9 mouse cellular contexts compared by ENCODE assay signal in genomic region chr1:58018856-58019255, GRCm38 (mm10). TPM values are rescaled to one million over a fixed set of nuclear protein-coding genes. Genes with fewer than 3 reads are reported as not detected.
DNase-seq lines count a peak whose midpoint lies in the region; ATAC-seq and TF ChIP-seq lines count a peak whose summit lies in the region.
"Had no signal": no experiment of that assay in that cellular context is flagged by ENCODE, and none has a peak within 500 bp of the region (broad histone marks: within the 10 kb centered on the region; RNA-seq: fewer than 3 reads in every experiment).

Kctd18 (minus strand) TSS chr1:58018956.

- no peak within 1 kb of the TSS for H3K4me2 ChIP-seq in forebrain, embryonic 13.5 days
- H3K4me2 ChIP-seq in limb, embryonic 12.5 days, result no peak within 1 kb of the TSS
- H3K4me2 ChIP-seq: heart, embryonic 13.5 days had no signal

- no peaks in the 10 kb centered on the region for H3K27me3 ChIP-seq in heart, embryonic 10.5 days (ENCODE audit: insufficient read depth, poor library complexity, severe bottlenecking)
- H3K27me3 ChIP-seq in ES-Bruce4 (ENCODE audit: control insufficient read depth, insufficient read depth, low read length, poor library complexity, severe bottlenecking), result no peaks in the 10 kb centered on the region
- no peaks in the 10 kb centered on the region for H3K27me3 ChIP-seq in forebrain, embryonic 13.5 days
- H3K27me3 ChIP-seq in limb, embryonic 12.5 days, result no peaks in the 10 kb centered on the region
- H3K27me3 ChIP-seq: heart, embryonic 13.5 days had no signal

- H3K4me1 ChIP-seq in heart, embryonic 10.5 days, result no peaks in the 10 kb centered on the region
- H3K4me1 ChIP-seq in ES-Bruce4 (ENCODE audit: control insufficient read depth, insufficient read depth, low read length), result no peaks in the 10 kb centered on the region
- H3K4me1 ChIP-seq in forebrain, embryonic 13.5 days, result no peaks in the 10 kb centered on the region
- no peaks in the 10 kb centered on the region for H3K4me1 ChIP-seq in limb, embryonic 12.5 days (replicated peaks)
- H3K4me1 ChIP-seq: heart, embryonic 13.5 days had no signal

- intact Hi-C loops in heart, postnatal 25 days (cut with DNase I), result no loop called here

- peaks cover 84% of the 10 kb centered on the region for H3K36me3 ChIP-seq in heart, embryonic 10.5 days
- peaks cover 75% of the 10 kb centered on the region for H3K36me3 ChIP-seq in ES-Bruce4 (ENCODE audit: control insufficient read depth, insufficient read depth, low read length, poor library complexity, severe bottlenecking)
- peaks cover 61% of the 10 kb centered on the region for H3K36me3 ChIP-seq in forebrain, embryonic 13.5 days (ENCODE audit: poor library complexity, severe bottlenecking)
- peaks cover 73% of the 10 kb centered on the region for H3K36me3 ChIP-seq in limb, embryonic 12.5 days

- TF ChIP-seq POLR2A in ES-Bruce4 (IDR thresholded peaks at IDR 0.05; ENCODE audit: insufficient read depth, low read length), result no peak

- no peak within 1 kb of the TSS for H3K4me3 ChIP-seq in heart, embryonic 10.5 days
- H3K4me3 ChIP-seq in ES-Bruce4 (ENCODE audit: low read depth, low read length), result no peak within 1 kb of the TSS
- H3K4me3 ChIP-seq in forebrain, embryonic 13.5 days, result no peak within 1 kb of the TSS
- no peak within 1 kb of the TSS for H3K4me3 ChIP-seq in limb, embryonic 12.5 days (replicated peaks)
- H3K4me3 ChIP-seq: heart, embryonic 13.5 days had no signal

- H3K27ac ChIP-seq in heart, embryonic 10.5 days, result no peak within 1 kb of the TSS
- H3K27ac ChIP-seq in ES-Bruce4 (ENCODE audit: insufficient read depth, low read length), result no peak within 1 kb of the TSS
- no peak within 1 kb of the TSS for H3K27ac ChIP-seq in forebrain, embryonic 13.5 days
- H3K27ac ChIP-seq in limb, embryonic 12.5 days, result no peak within 1 kb of the TSS
- H3K27ac ChIP-seq: heart, embryonic 13.5 days had no signal

- H3K9me3 ChIP-seq in heart, embryonic 10.5 days, result no peaks in the 10 kb centered on the region
- H3K9me3 ChIP-seq in ES-Bruce4 (replicated peaks; ENCODE audit: control insufficient read depth, insufficient read depth, low read length, poor library complexity, severe bottlenecking), result no peaks in the 10 kb centered on the region; the same call in 1 of the 2 replicates
- H3K9me3 ChIP-seq in forebrain, embryonic 13.5 days (replicated peaks), result no peaks in the 10 kb centered on the region
- no peaks in the 10 kb centered on the region for H3K9me3 ChIP-seq in limb, embryonic 12.5 days
- H3K9me3 ChIP-seq: heart, embryonic 13.5 days had no signal

- no peak for TF ChIP-seq EP300 in ES-Bruce4 (IDR thresholded peaks at IDR 0.05; ENCODE audit: insufficient read depth, low read depth, low read length)

- WGBS in heart, embryonic 10.5 days, result 96% methylated on average over 7 of the region's 7 CpGs
- WGBS in forebrain, embryonic 13.5 days, result 94% methylated on average over 7 of the region's 7 CpGs
- 94% methylated on average over 7 of the region's 7 CpGs for WGBS in limb, embryonic 12.5 days

- no peak for TF ChIP-seq CTCF in ES-Bruce4 (IDR thresholded peaks at IDR 0.05; ENCODE audit: low read depth, low read length)

- H3K9ac ChIP-seq in ES-Bruce4 (ENCODE audit: low read depth, poor library complexity, severe bottlenecking), result no peak within 1 kb of the TSS
- H3K9ac ChIP-seq in forebrain, embryonic 13.5 days, result no peak within 1 kb of the TSS
- no peak within 1 kb of the TSS for H3K9ac ChIP-seq in limb, embryonic 12.5 days (replicated peaks)
- H3K9ac ChIP-seq: heart, embryonic 13.5 days had no signal

- ATAC-seq in forebrain, embryonic 13.5 days, result no peak
- ATAC-seq in limb, embryonic 12.5 days (ENCODE audit: insufficient number of reproducible peaks, insufficient read depth, low FRiP score, low TSS enrichment, low read depth), result no peak

- DNase-seq in heart, embryonic 10.5 days (ENCODE audit: low spot score), result no peak
- DNase-seq in heart, postnatal 25 days (ENCODE audit: low spot score), result no peak
- DNase-seq in adipocyte (ENCODE audit: low spot score), result no peak
- no peak for DNase-seq in cerebellum, adult 8-10 months
- no peak for DNase-seq in urinary bladder, postnatal 10 days (ENCODE audit: low spot score)

RNA-seq across cellular contexts. Expression of gene Kctd18, which starts in this region (rescaled TPM):
- polyA plus RNA-seq in heart, embryonic 10.5 days (2016; fragmentation: Nextera tagmentation; extraction: Ambion mirVana), result 12.0 and 12.5 TPM in 2 replicates
- total RNA-seq in heart, postnatal 25 days (2021), result 1 to 10 TPM; 6.5 to 8.6 TPM
- 21.3 and 24.2 TPM in 2 replicates for polyA plus RNA-seq in ES-Bruce4 (2011; ENCODE audit: insufficient read depth, insufficient read length, low read depth, missing spikeins)
- 23.7 and 25.0 TPM in 2 replicates for polyA plus RNA-seq in forebrain, embryonic 13.5 days (2015; fragmentation: Nextera tagmentation; extraction: Ambion mirVana)
- 22.9 and 24.4 TPM in 2 replicates for polyA plus RNA-seq in limb, embryonic 12.5 days (2016; fragmentation: Nextera tagmentation; extraction: Ambion mirVana)
